Mouse (Mus musculus) Patski (cell line): ENCODE measurements around the gene Paxbp1. TPM values are rescaled to one million over a fixed set of nuclear protein-coding genes. Genes with fewer than 3 reads are reported as not detected.

ENCODE experiments used
- ATAC-seq: fragments of 100-300 bp; one replicate; pipeline ENCODE4 v1.8.0; 2021
- CTCF ChIA-PET: fragments of 350-600 bp; sonication (Branson Sonifier 250); formaldehyde crosslinking; loops from one replicate; lab custom pipeline; 2022; ENCODE audit warnings: inconsistent platforms; lab: Charles Lee
- POLR2A ChIA-PET: fragments of 350-600 bp; sonication (Branson Sonifier 250); formaldehyde crosslinking; loops from one replicate; lab custom pipeline; 2022; ENCODE audit warnings: antibody characterized with exemption, inconsistent platforms; lab: Charles Lee
- DNase-seq: peaks from one replicate; pipeline ENCODE4 v3.0.0-alpha.2; 2011; ENCODE audit warnings: low read depth, low spot score
- H3K27me3 ChIP-seq: fragments of 371-371 bp; one replicate; pipeline ENCODE4 v1.5.1; 2021
- CTCF ChIP-seq: fragments of 100-300 bp; IDR thresholded peaks from one replicate; pipeline ENCODE4 v1.5.1; 2021
- in situ Hi-C: fragments of 300-500 bp; cut with MboI; formaldehyde crosslinking; loops from 3 replicates; pipeline ENCODE4 v1.11.1; 2018; ENCODE audit warnings: low pct_unique_long_range_greater_than_20kb, mixed read lengths
- polyA plus RNA-seq: library from polyadenylated mRNA; unstranded; gene quantifications from one replicate; pipeline ENCODE4 v1.2.3, GENCODE M21; 2021

Paxbp1 gene
- polyA plus RNA-seq, 1 experiment from 2014 or later = 47.9 TPM

DNA sequence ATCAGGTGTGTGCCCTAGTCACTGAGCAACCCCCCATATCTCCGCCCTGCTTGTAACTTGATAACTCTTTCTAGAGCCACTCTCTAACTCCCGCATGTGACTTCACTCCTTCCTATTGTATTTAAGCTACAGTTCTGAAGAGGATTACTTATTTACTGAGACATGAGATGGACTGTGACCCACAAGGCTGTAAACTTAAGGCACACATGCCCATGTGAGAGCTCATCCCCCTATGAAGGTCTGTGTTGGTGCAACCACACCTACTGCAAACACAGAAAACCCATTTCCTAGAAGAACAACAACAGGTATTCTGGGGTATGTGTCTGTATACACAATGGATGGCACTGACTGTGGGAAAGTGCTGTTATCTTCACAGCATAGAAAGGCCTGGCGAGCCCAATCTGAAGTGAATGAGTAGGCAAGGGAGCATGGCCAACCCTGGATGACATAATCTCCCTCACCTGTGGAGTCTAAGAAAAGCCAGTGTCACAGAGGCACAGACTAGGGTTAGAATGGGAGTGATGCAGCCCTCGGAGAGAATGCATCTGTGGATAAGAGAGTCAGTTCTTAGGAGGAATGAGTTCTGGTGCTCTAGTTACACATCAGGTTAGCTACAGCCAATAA, 39.3 kb downstream of the Paxbp1 start:
- no peak for ATAC-seq
- POLR2A ChIA-PET = interaction anchor here (0.7 kb wide), 1 partner anchor 893 kb away, joined by 3 read pairs; no protein-coding TSS in a partner anchor
- CTCF ChIA-PET = no interaction called here

DNA sequence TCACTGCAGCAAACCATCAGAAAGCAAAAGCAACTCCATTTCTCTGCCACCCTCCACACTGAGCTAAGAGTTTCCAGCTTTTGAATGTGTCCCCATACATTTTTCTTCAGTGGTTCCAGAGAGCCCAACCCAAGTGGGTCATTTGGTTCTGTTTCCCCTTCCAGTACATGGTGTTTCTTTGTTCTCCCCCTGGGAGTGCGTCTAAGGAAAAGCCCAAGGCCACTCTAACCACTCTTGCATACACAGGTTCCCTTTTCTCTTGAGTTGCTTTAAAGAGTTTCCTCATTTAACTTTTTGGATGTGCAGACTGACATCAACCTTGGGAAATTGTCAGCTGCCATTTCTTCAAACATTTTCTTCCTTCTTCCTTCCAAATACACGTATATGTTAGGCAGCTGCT, 43.2 kb downstream of the Paxbp1 start:
- no peak for TF ChIP-seq CTCF
- no peak for ATAC-seq
- POLR2A ChIA-PET = no interaction called here
- CTCF ChIA-PET = interaction anchor here (0.6 to 1.3 kb wide), 4 partner anchors 9 to 693 kb away, joined by 3 read pairs; no protein-coding TSS in a partner anchor
- in situ Hi-C loops = no loop called here
- no peak for DNase-seq
- no peaks in the 10 kb centered on the region for H3K27me3 ChIP-seq

More for the DNA sequence above, 39.3 kb downstream of the Paxbp1 start:
- no peak for TF ChIP-seq CTCF
- DNase-seq = no peak
- H3K27me3 ChIP-seq = no peaks in the 10 kb centered on the region
- in situ Hi-C loops = no loop called here

DNA sequence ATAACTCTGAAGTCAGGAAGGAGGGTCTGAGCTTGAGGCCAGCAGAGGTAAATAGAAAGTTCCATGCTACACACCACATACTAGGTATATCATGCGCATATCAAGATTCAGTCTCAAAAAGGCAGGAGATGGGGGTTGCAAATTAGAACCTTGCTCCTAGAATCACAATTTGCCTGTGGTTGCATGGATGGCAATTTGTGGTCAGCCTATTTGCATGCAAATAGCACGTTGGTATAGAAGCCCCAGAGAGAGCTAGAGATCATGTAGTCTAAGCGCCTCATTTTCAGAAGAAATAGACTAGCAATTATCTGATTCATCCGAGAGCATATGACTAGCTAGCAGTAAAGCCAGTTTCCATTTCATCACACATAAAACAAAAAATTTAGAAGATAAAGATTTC, 44.5 kb downstream of the Paxbp1 start:
- no peak for DNase-seq
- no peak for ATAC-seq
- no peak for TF ChIP-seq CTCF
- ChIA-PET POLR2A (interaction anchor here (0.9 to 1.1 kb wide), 2 partner anchors 10 to 51 kb away, joined by 4 to 5 read pairs; no protein-coding TSS in a partner anchor), CTCF (interaction anchor here (1.4 kb wide), 1 partner anchor 9 kb away, joined by 4 read pairs; no protein-coding TSS in a partner anchor)
- no peaks in the 10 kb centered on the region for H3K27me3 ChIP-seq
- in situ Hi-C loops = no loop called here

DNA sequence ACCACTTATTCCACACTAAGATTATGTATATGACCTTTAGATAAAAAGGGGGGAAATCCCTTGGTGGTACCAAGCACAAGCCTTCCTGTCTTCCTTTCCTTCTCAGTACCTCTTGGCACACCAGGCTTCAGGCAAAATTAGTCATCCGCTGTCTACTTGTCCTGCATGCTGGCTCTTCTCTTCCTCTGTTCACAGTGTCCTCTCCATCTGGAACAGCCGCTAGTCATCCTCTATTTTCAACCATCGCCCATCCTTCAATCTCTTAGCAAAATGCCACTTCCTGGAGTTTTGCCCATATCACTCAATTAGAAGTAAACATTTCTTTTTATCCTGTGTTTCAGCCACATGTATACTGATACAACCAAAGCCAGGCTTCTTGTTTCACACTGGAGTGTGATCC, 46.5 kb downstream of the Paxbp1 start:
- DNase-seq (no peak), ATAC-seq (no peak)
- TF ChIP-seq CTCF = no peak
- ChIA-PET POLR2A (no interaction called here), CTCF (interaction anchor here (1.5 to 1.6 kb wide), 2 partner anchors 8 to 12 kb away, joined by 4 to 5 read pairs; no protein-coding TSS in a partner anchor)
- no peaks in the 10 kb centered on the region for H3K27me3 ChIP-seq
- in situ Hi-C loops = no loop called here

DNA sequence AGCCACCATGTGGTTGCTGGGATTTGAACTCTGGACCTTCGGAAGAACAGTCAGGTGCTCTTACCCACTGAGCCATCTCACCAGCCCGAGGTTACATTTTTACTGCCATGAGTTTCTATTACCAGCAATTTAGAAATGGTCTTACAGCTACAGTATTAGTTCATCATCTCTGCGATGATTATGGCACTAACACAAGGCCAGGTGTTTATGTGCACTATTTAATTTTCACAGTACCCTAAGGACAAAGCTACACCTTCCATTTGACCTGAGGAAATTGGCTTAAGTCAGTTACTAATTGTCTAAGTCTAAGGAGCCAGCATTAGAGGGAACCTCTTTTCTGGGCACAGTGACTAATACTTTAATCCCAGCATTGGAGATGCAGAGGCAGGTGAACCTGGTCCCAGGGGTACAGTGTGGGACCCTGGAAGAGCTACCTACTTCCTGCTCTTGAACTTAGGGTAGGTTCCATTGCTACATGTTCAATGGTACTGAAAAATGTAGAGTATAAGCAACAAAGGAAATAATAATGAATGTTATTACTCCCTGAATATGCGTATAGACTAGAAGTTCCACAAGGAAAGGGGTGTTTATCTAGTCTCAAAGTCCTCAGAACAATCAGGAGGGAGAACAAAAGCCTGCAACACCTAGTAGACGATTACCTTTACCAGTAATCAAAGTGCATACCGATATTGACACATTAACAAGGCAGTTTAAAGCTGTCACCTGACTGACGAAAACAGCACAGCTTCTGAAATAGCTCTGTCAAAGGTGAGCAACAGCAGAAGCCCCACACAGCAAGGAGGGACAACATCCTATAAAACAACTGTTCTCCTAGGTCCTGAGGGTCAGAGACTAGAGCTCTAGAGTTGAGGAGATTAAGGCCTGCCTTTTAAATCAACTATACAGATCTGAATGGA, 47.8 kb downstream of the Paxbp1 start:
- H3K27me3 ChIP-seq = no peaks in the 10 kb centered on the region

DNA sequence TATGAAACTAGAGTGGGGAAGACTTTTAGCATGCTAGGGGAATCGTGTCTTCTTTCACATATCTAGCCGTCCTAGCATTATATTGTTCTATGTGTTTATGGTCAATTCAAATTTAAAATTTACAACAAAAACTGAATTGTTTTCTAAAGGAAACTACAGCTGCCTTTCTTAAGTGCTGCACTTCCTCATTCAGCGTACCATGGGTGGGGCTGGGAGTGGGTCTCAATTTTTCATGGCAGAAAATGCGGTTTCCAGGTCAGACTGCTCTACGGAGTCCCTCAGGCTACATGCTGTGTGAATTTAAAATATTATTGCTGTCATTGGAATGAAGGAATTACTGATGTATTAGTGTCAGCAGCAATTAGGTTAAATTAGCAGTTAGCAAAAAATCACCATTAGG, 48.8 kb downstream of the Paxbp1 start:
- ATAC-seq (no peak), DNase-seq (no peak)
- H3K27me3 ChIP-seq = no peaks in the 10 kb centered on the region
- no peak for TF ChIP-seq CTCF
- in situ Hi-C loops = no loop called here
- ChIA-PET POLR2A (interaction anchor here (0.7 kb wide), 1 partner anchor 917 kb away, joined by 3 read pairs; no protein-coding TSS in a partner anchor), CTCF (no interaction called here)

More for the DNA sequence above, 47.8 kb downstream of the Paxbp1 start:
- in situ Hi-C loops = no loop called here
- no peak for TF ChIP-seq CTCF
- ATAC-seq = no peak
- CTCF ChIA-PET = no interaction called here
- POLR2A ChIA-PET = interaction anchor here (0.7 kb wide), 1 partner anchor 23 kb away, joined by 3 read pairs; no protein-coding TSS in a partner anchor
- DNase-seq = no peak

DNA sequence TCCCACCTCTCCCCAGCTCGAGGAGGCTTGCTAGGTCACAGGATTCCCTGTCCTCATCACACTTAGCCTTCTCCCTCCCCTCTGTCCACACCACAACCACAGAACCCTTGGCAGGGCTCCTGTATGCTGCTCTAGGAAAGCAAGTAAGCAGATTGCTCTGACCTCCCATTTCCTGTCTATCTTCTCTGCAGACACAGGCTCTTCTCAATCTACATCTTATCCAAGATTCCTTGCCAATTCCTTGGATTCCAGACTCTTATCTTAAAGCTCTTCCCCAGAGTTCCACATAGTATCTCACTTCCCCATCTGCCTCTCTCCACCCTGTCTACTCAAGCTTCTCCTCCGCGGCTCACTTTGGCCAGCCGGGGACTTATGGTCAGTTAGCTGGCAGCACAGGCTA, 49.3 kb downstream of the Paxbp1 start:
- H3K27me3 ChIP-seq = no peaks in the 10 kb centered on the region
- no peak for TF ChIP-seq CTCF
- ATAC-seq = no peak
- in situ Hi-C loops = no loop called here
- no peak for DNase-seq
- POLR2A ChIA-PET = no interaction called here
- CTCF ChIA-PET = no interaction called here

DNA sequence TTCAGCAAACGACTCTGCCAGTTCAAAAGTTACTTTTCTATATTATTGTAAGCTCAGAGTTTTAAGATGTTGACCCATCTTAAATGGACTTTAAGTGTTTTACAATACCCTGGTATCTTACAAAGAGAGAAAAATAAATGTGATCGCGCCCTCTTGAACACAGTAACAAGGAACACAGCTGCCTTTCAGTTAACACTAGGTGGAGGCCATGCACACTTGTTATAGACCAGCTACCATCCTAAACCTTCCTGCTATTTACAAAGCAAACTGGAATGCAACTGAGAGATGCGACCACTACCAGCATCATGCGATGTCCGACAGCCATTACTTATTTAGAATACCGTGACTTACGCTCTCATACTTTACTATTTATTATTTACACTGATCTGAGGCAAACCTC, 55.2 kb downstream of the Paxbp1 start:
- no peak for TF ChIP-seq CTCF
- no peak for ATAC-seq
- no peaks in the 10 kb centered on the region for H3K27me3 ChIP-seq
- POLR2A ChIA-PET = interaction anchor here (1.3 kb wide), 1 partner anchor 20 kb away, joined by 4 read pairs; no protein-coding TSS in a partner anchor
- in situ Hi-C loops = no loop called here
- CTCF ChIA-PET = interaction anchor here (0.8 to 1.7 kb wide), 3 partner anchors 9 to 21 kb away, joined by 3 to 5 read pairs (median 3); no protein-coding TSS in a partner anchor
- no peak for DNase-seq

DNA sequence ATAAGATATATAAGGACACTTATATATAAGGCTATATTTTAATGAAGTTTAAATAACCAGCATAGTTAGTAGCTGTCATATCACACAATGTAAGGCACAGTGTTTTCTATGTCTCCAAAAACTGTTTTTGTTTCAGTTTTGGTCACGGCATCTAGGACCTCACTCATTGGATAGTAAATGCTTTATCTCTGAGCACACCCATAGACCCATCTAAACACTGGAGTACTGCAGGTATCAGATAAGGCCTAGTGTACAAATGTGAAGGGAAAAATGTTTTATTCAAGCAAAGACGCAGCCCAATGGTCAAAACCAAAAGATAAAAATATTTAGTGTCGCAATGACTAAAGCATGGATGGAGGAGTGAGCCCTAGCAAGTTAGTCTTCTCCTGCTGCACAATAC, 55.7 kb downstream of the Paxbp1 start:
- DNase-seq = no peak
- in situ Hi-C loops = no loop called here
- no peak for TF ChIP-seq CTCF
- no peak for ATAC-seq
- POLR2A ChIA-PET = interaction anchor here (1.3 kb wide), 1 partner anchor 20 kb away, joined by 4 read pairs; no protein-coding TSS in a partner anchor
- CTCF ChIA-PET = interaction anchor here (1.1 to 1.7 kb wide), 3 partner anchors 10 to 21 kb away, joined by 3 to 5 read pairs (median 3); no protein-coding TSS in a partner anchor
- H3K27me3 ChIP-seq = no peaks in the 10 kb centered on the region

DNA sequence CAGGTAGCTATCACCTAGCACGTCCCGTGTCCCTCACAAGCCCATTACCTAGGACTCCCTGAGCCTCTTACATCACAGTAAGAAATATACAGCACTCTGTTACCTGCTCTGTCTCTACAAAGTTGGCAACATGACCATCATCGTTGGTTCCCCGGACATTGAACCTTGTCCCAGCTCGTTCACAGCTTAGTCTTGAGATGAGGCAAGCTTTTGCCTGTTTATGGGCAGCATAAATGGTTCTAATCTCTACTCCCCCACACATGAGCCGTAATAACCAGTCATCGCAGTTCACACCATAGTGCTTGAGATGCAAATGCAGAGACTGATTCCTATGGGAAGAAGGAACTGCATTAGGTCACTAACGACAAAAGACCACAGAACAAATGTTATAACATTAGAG, 56.3 kb downstream of the Paxbp1 start:
- ChIA-PET CTCF (interaction anchor here (1.1 kb wide), 1 partner anchor 14 kb away, joined by 3 read pairs; no protein-coding TSS in a partner anchor), POLR2A (no interaction called here)
- in situ Hi-C loops = no loop called here
- no peaks in the 10 kb centered on the region for H3K27me3 ChIP-seq
- DNase-seq (no peak), ATAC-seq (no peak)
- TF ChIP-seq CTCF = no peak
